Mouse (Mus musculus) hindbrain, postnatal 0 days (tissue): Measurements from ENCODE around the gene Chac1. TPM values are rescaled to one million over a fixed set of nuclear protein-coding genes. Genes with fewer than 3 reads are reported as not detected.

ENCODE experiments used
- ATAC-seq: fragments of 200-750 bp; cut with Nextera tagmentation; 2 replicates; pipeline ENCODE4 v1.8.0; 2017; ENCODE audit warnings: mild to moderate bottlenecking, moderate TSS enrichment, moderate library complexity
- DNase-seq: peaks from one replicate; pipeline ENCODE4 v3.0.0-alpha.2; 2015; ENCODE audit warnings: low spot score
- H3K27ac ChIP-seq: fragments of 300-500 bp; sonication (generic); 2 replicates; pipeline ENCODE4 v1.5.1; 2014; ENCODE audit warnings: mild to moderate bottlenecking
- H3K27me3 ChIP-seq: fragments of 300-500 bp; sonication (generic); 2 replicates; pipeline ENCODE4 v1.6.1; 2014; ENCODE audit warnings: low read length, mixed read lengths; ENCODE audit not compliant: insufficient read depth
- H3K36me3 ChIP-seq: fragments of 300-500 bp; sonication (generic); 2 replicates; pipeline ENCODE4 v1.6.1; 2014; ENCODE audit warnings: low read length, mixed read lengths; ENCODE audit not compliant: insufficient read depth
- H3K4me1 ChIP-seq: fragments of 300-500 bp; sonication (generic); 2 replicates; pipeline ENCODE4 v1.6.1; 2014; ENCODE audit warnings: antibody characterized with exemption, low read length, mixed read lengths; ENCODE audit not compliant: insufficient read depth
- H3K4me2 ChIP-seq: fragments of 300-500 bp; sonication (generic); 2 replicates; pipeline ENCODE4 v1.6.1; 2014; ENCODE audit warnings: low read depth, mild to moderate bottlenecking, low read length, moderate library complexity, mixed read lengths
- H3K4me3 ChIP-seq: fragments of 300-500 bp; sonication (generic); 2 replicates; pipeline ENCODE4 v1.5.1; 2014; ENCODE audit warnings: low read length
- H3K9ac ChIP-seq: fragments of 300-500 bp; sonication (generic); replicated peaks from 2 replicates; pipeline ENCODE4 v1.6.1; 2014; ENCODE audit warnings: mild to moderate bottlenecking, low read length, moderate library complexity, mixed read lengths
- H3K9me3 ChIP-seq: fragments of 300-500 bp; sonication (generic); 2 replicates; pipeline ENCODE4 v1.6.1; 2016; ENCODE audit warnings: low read length, mixed read lengths
- CTCF ChIP-seq: IDR thresholded peaks from 2 replicates; pipeline ENCODE4 v1.5.1; 2016; ENCODE audit warnings: antibody characterized with exemption, control low read depth, low read depth
- WGBS: fragments of 180-500 bp; shearing (Covaris S2); extraction: QIAGEN DNeasy Blood & Tissue Kit; methylation state at CpG from one replicate; pipeline ENCODE4 v1.1.7; 2014; 5-methylcytosine and 5-hydroxymethylcytosine counted together
- polyA plus RNA-seq: library from polyadenylated mRNA; unstranded; fragments of >200 nt; fragmentation: Nextera tagmentation; extraction: Ambion mirVana; gene quantifications from 2 replicates; pipeline ENCODE4 v1.2.1, GENCODE M21; 2015
- total RNA-seq: library from RNA; depleted of rRNA; stranded (reverse); fragments of >200 nt; gene quantifications from 2 replicates; pipeline ENCODE4 v1.2.3, GENCODE M21; 2014; rRNA removed

Gene Chac1
- total and polyA plus RNA-seq, 2 experiments from 2014 or later: 12.6 to 22.6 TPM

DNA sequence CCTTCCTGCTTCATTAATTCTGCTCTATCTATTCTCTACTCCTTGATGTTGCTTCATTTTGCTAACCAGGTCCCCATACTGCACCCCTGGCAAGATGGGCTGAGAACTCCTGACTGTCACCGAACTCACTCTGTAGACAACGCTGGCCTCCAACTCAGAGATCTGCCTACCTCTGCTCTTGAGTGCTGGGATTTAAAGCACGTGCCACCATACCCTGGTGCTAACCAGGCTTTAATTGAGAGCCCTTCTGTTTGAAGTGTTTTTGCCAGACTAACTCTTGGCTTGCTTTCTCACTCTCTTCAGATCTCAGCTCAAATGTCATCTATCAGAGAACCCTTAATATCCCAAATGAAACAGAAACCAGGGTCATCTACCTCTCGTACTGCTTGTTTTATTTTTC lies 39.0 kb downstream of the Chac1 start:
- H3K4me2 ChIP-seq: no peak overlapping the region
- H3K9me3 ChIP-seq: no peaks in the 10 kb centered on the region
- no peak overlapping the region for H3K4me3 ChIP-seq
- no peak overlapping the region for H3K27ac ChIP-seq
- no peak for TF ChIP-seq CTCF
- no peak overlapping the region for H3K9ac ChIP-seq
- H3K36me3 ChIP-seq: peaks cover 12% of the 10 kb centered on the region; the same call in 1 of the 2 replicates
- no peaks in the 10 kb centered on the region for H3K27me3 ChIP-seq
- 96% methylated on average over 4 of the region's 4 CpGs for whole genome bisulfite sequencing
- no peaks in the 10 kb centered on the region for H3K4me1 ChIP-seq
- ATAC-seq (no peak), DNase-seq (no peak)

DNA sequence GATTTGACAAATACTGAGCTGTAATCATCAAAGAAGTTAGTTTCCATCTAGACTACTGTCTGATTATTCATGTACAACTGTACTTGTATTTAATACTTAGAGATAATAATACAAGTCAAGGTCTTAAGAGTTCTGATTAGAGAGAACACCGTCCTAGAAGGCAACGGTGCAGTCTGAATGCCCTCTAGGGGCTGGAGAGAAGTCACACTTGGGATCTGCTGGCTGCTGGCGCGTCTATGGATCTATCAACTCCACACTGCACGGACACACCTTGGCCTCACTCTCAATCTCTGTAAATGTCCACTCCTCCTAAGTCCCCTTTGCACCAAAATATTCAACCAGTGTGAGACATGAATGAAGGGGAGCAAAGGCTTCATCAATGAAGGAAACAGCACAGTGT lies 47.2 kb downstream of the Chac1 start:
- H3K4me3 ChIP-seq: no peak overlapping the region
- WGBS: 87% methylated on average over 5 of the region's 5 CpGs
- no peak overlapping the region for H3K9ac ChIP-seq
- H3K36me3 ChIP-seq: peaks cover 18% of the 10 kb centered on the region
- H3K4me2 ChIP-seq: no peak overlapping the region
- H3K9me3 ChIP-seq: no peaks in the 10 kb centered on the region
- no peaks in the 10 kb centered on the region for H3K27me3 ChIP-seq
- DNase-seq (no peak), ATAC-seq (no peak)
- no peak for TF ChIP-seq CTCF
- no peaks in the 10 kb centered on the region for H3K4me1 ChIP-seq
- no peak overlapping the region for H3K27ac ChIP-seq

DNA sequence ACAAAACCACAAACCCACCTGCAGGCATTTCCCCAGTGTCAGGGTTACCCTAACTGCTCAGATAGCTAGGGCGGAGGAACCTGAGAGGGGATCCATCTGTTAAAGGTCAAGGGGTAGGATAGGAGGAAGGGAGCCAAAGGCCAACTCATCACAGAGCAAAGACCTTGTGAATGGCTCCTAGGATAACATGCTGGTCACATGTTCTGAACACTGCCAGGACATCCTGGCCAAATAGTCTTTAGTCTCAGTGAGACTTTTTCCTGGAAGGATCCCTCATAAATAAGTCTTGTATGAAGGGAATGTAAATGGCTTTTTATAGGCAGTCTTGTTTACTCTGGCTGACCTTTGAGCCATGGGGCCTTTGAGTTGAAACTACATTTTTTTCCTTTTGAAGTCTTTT lies 47.6 kb downstream of the Chac1 start:
- Histone ChIP-seq H3K4me3 (no peak overlapping the region), H3K27me3 (no peaks in the 10 kb centered on the region), H3K36me3 (peaks cover 18% of the 10 kb centered on the region), H3K9me3 (no peaks in the 10 kb centered on the region), H3K4me2 (no peak overlapping the region), H3K9ac (no peak overlapping the region), H3K27ac (no peak overlapping the region), H3K4me1 (no peaks in the 10 kb centered on the region)
- 86% methylated on average over 1 of the region's 1 CpGs for WGBS
- no peak for DNase-seq
- TF ChIP-seq CTCF: no peak
- ATAC-seq: no peak

DNA sequence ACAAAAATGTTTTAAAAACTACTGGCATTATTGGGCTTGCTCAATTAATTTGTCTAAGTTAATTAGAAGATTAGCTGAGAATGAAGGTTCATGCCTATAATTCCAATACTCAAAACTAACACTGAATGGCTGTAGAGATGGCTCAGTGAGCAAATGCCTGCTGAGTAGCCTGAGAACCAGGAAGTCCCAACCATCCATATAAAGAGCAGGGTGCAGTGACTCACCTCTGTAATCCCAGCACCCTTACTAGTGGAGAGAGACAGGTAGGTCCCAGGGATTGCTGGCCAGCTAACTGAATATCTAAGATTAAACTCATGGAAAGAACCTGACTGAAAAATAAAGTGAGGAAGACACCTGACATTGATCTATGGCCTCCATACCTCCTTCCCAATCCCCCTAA lies 48.3 kb downstream of the Chac1 start:
- Histone ChIP-seq H3K36me3 (peaks cover 19% of the 10 kb centered on the region), H3K27me3 (no peaks in the 10 kb centered on the region), H3K4me2 (no peak overlapping the region), H3K9me3 (no peaks in the 10 kb centered on the region), H3K27ac (no peak overlapping the region), H3K4me3 (no peak overlapping the region), H3K9ac (no peak overlapping the region), H3K4me1 (no peaks in the 10 kb centered on the region)
- TF ChIP-seq CTCF: no peak
- no peak for DNase-seq
- no peak for ATAC-seq

Other genes with a start within 250 kb of the Chac1 start
- 3.6 and 3.8 TPM in 2 replicates for gene Rad51, start 238.4 kb upstream of the Chac1 start, total RNA-seq
- 9.0 and 9.6 TPM in 2 replicates for gene Rad51, start 238.4 kb upstream of the Chac1 start, polyA plus RNA-seq
- 30.5 and 34.7 TPM in 2 replicates for gene Rmdn3, start 194.2 kb upstream of the Chac1 start, total RNA-seq
- 38.7 and 39.8 TPM in 2 replicates for gene Rmdn3, start 194.2 kb upstream of the Chac1 start, polyA plus RNA-seq
- gene Gchfr, start 183.5 kb upstream of the Chac1 start, total RNA-seq: 9.8 and 17.7 TPM in 2 replicates
- gene Gchfr, start 183.5 kb upstream of the Chac1 start, polyA plus RNA-seq: 16.8 and 19.2 TPM in 2 replicates
- gene Gm14137, start 176.7 kb upstream of the Chac1 start, total RNA-seq: 0.36 TPM in 1 of 2 replicates, not detected in the other
- gene Gm14137, start 176.7 kb upstream of the Chac1 start, polyA plus RNA-seq: 0.28 and 0.29 TPM in 2 replicates
- gene Zfyve19, start 142.6 kb upstream of the Chac1 start, total RNA-seq: 26.2 and 35.1 TPM in 2 replicates
- gene Zfyve19, start 142.6 kb upstream of the Chac1 start, polyA plus RNA-seq: 50.2 and 53.1 TPM in 2 replicates
- 3.0 and 7.1 TPM in 2 replicates for gene Dnajc17, start 142.4 kb upstream of the Chac1 start, total RNA-seq
- gene Dnajc17, start 142.4 kb upstream of the Chac1 start, polyA plus RNA-seq: 20.3 and 21.9 TPM in 2 replicates
- not detected in 2 replicates for gene Ppp1r14d, start 121.3 kb upstream of the Chac1 start, total RNA-seq
- gene Ppp1r14d, start 121.3 kb upstream of the Chac1 start, polyA plus RNA-seq: not detected in 2 replicates
- gene Spint1, start 113.9 kb upstream of the Chac1 start, total RNA-seq: 3.0 and 3.7 TPM in 2 replicates
- gene Spint1, start 113.9 kb upstream of the Chac1 start, polyA plus RNA-seq: 1.1 and 1.2 TPM in 2 replicates
- 28.3 and 28.4 TPM in 2 replicates for gene Rhov, start 80.0 kb upstream of the Chac1 start, total RNA-seq
- 31.8 and 32.6 TPM in 2 replicates for gene Rhov, start 80.0 kb upstream of the Chac1 start, polyA plus RNA-seq
- gene Vps18, start 62.5 kb upstream of the Chac1 start, total RNA-seq: 32.7 and 34.0 TPM in 2 replicates
- gene Vps18, start 62.5 kb upstream of the Chac1 start, polyA plus RNA-seq: 18.3 and 20.5 TPM in 2 replicates
- gene Dll4, start 25.4 kb upstream of the Chac1 start, total RNA-seq: 4.2 and 4.3 TPM in 2 replicates
- gene Dll4, start 25.4 kb upstream of the Chac1 start, polyA plus RNA-seq: 2.4 and 2.6 TPM in 2 replicates
- gene Ino80, start 126.5 kb downstream of the Chac1 start, total RNA-seq: 12.3 and 13.4 TPM in 2 replicates
- 2.3 and 2.7 TPM in 2 replicates for gene Ino80, start 126.5 kb downstream of the Chac1 start, polyA plus RNA-seq
- 0.83 and 1.2 TPM in 2 replicates for gene Exd1, start 196.4 kb downstream of the Chac1 start, total RNA-seq
- gene Exd1, start 196.4 kb downstream of the Chac1 start, polyA plus RNA-seq: 0.58 and 0.74 TPM in 2 replicates
- gene Chp1, start 196.5 kb downstream of the Chac1 start, total RNA-seq: 49.2 and 54.8 TPM in 2 replicates
- gene Chp1, start 196.5 kb downstream of the Chac1 start, polyA plus RNA-seq: 51.4 and 52.4 TPM in 2 replicates